Mouse (Mus musculus) intestine, embryonic 16.5 days (tissue): Measurements from ENCODE around the gene Ints3. TPM values are rescaled to one million over a fixed set of nuclear protein-coding genes. Genes with fewer than 3 reads are reported as not detected.
A peak's percentile ranks its signal among the peaks of the same experiment; 100 is the strongest.

Source experiments
- ATAC-seq: fragments of 200-750 bp; cut with Nextera tagmentation; 2 replicates; pipeline ENCODE4 v1.8.0; 2017; ENCODE audit warnings: moderate TSS enrichment, moderate library complexity
- H3K27ac ChIP-seq: fragments of 300-500 bp; sonication (generic); 2 replicates; pipeline ENCODE4 v1.5.1; 2014; ENCODE audit warnings: mild to moderate bottlenecking, low read length
- H3K27me3 ChIP-seq: fragments of 300-500 bp; sonication (generic); replicated peaks from 2 replicates; pipeline ENCODE4 v1.6.1; 2014; ENCODE audit warnings: low read length, control low read depth, mixed read lengths; ENCODE audit not compliant: control insufficient read depth, insufficient read depth
- H3K36me3 ChIP-seq: fragments of 300-500 bp; sonication (generic); 2 replicates; pipeline ENCODE4 v1.6.1; 2014; ENCODE audit warnings: low read length, control low read depth; ENCODE audit not compliant: control insufficient read depth, insufficient read depth
- H3K4me1 ChIP-seq: fragments of 300-500 bp; sonication (generic); 2 replicates; pipeline ENCODE4 v1.6.1; 2014; ENCODE audit warnings: low read length, control low read depth, mixed read lengths; ENCODE audit not compliant: control insufficient read depth, insufficient read depth
- H3K4me2 ChIP-seq: fragments of 300-500 bp; sonication (generic); 2 replicates; pipeline ENCODE4 v1.6.1; 2014; ENCODE audit warnings: low read depth, low read length, control low read depth
- H3K4me3 ChIP-seq: fragments of 300-500 bp; sonication (generic); 2 replicates; pipeline ENCODE4 v1.5.1; 2014; ENCODE audit warnings: mild to moderate bottlenecking, low read length
- H3K9ac ChIP-seq: fragments of 300-500 bp; sonication (generic); 2 replicates; pipeline ENCODE4 v1.6.1; 2014; ENCODE audit warnings: low read depth, low read length
- H3K9me3 ChIP-seq: fragments of 300-500 bp; sonication (generic); 2 replicates; pipeline ENCODE4 v1.6.1; 2016; ENCODE audit warnings: low read length, control low read depth; ENCODE audit not compliant: control insufficient read depth
- WGBS: fragments of 180-500 bp; shearing (Covaris S2); extraction: QIAGEN DNeasy Blood & Tissue Kit; methylation state at CpG from one replicate; pipeline ENCODE4 v1.1.7; 2014; 5-methylcytosine and 5-hydroxymethylcytosine counted together
- polyA plus RNA-seq: library from polyadenylated mRNA; unstranded; fragments of >200 nt; fragmentation: Nextera tagmentation; extraction: Ambion mirVana; gene quantifications from 2 replicates; pipeline ENCODE4 v1.2.1, GENCODE M21; 2015

Ints3 gene
- polyA plus RNA-seq, 1 experiment from 2014 or later: 20.2 TPM

DNA sequence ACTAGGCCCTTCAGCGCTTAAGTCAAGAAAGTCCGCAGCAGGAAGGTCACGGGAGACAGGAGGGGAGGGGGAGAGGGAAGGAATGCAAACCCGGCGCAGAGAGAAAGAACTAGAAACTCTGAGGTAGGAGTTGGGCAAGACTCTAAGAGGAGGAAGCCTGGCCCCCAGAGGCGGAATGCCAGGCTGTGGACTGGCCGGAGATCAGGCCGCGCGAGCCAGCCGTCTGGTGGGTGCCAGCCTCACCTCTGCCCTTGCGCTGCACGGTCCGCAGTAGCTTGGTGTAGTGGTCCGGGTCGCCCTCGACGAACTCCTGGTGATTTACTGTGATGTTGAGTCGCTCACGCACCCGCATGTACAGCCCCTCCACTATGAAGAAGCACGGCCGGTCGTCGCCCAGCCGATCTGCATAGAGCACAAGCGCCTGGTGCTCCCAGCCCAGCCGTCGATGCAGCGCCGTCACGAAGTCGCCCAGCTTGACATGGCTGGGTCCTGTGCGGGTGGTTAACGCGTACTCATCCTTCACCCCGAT, 31.2 kb upstream of the Ints3 start:
- Histone ChIP-seq H3K27ac (no peak overlapping the region), H3K4me1 (peaks cover 13% of the 10 kb centered on the region; the same call in 1 of the 2 replicates), H3K4me3 (peak overlapping the region; percentile 64), H3K9me3 (no peaks in the 10 kb centered on the region), H3K4me2 (peak overlapping the region; percentile 85), H3K27me3 (peaks cover 35% of the 10 kb centered on the region), H3K36me3 (no peaks in the 10 kb centered on the region), H3K9ac (peak overlapping the region; percentile 66)
- ATAC-seq: peak; percentile 15
- WGBS: 17% methylated on average over 37 of the region's 37 CpGs

- Histone ChIP-seq H3K9me3 (no peaks in the 10 kb centered on the region), H3K4me3 (no peak overlapping the region), H3K4me2 (no peak overlapping the region), H3K4me1 (peaks cover 13% of the 10 kb centered on the region; the same call in 1 of the 2 replicates), H3K9ac (no peak overlapping the region; the same call in 1 of the 2 replicates), H3K36me3 (no peaks in the 10 kb centered on the region), H3K27me3 (peaks cover 35% of the 10 kb centered on the region), H3K27ac (no peak overlapping the region)
- ATAC-seq: 0 out of 2 replicates have a peak, but pooled peaks have one; percentile 13
- WGBS: 31% methylated on average over 7 of the region's 7 CpGs
Observed at GRCm38 (mm10) chr3:90462579-90462978, 29.2 kb upstream of the Ints3 start.

DNA sequence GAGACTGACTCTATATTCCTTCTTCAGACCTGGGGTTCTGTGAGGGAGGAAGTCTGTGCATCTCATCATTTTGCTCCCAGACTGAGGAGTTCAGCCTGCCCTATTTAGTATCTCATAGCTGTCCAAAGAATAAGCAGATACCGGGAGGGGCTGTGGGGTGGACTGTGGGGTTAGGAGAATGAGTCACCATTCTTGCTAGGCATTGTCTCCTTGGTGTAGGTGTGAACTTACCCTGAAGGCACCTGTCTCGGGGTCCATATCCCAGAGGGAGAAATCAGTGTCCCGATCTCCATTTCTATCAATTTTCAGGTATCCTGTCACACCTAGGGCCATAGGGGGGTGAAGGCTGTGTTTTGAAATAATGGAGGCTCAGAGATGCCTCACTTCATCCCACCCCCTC, 28.5 kb upstream of the Ints3 start:
- Histone ChIP-seq H3K9me3 (no peaks in the 10 kb centered on the region), H3K4me2 (no peak overlapping the region), H3K27ac (no peak overlapping the region), H3K9ac (no peak overlapping the region), H3K4me3 (no peak overlapping the region), H3K36me3 (no peaks in the 10 kb centered on the region), H3K4me1 (peaks cover 13% of the 10 kb centered on the region; the same call in 1 of the 2 replicates), H3K27me3 (peaks cover 35% of the 10 kb centered on the region)
- ATAC-seq: no peak
- 83% methylated on average over 3 of the region's 3 CpGs for WGBS

GRCm38 (mm10) chr3:90460315-90460714, 26.9 kb upstream of the Ints3 start:
- peaks cover 28% of the 10 kb centered on the region for H3K27me3 ChIP-seq
- H3K9ac ChIP-seq: no peak overlapping the region
- no peak overlapping the region for H3K27ac ChIP-seq
- no peak for ATAC-seq
- H3K4me3 ChIP-seq: no peak overlapping the region
- H3K36me3 ChIP-seq: no peaks in the 10 kb centered on the region
- H3K9me3 ChIP-seq: no peaks in the 10 kb centered on the region
- peaks cover 6% of the 10 kb centered on the region; the same call in 1 of the 2 replicates for H3K4me1 ChIP-seq
- no peak overlapping the region for H3K4me2 ChIP-seq
- WGBS: 76% methylated on average over 5 of the region's 5 CpGs

- Histone ChIP-seq H3K9ac (no peak overlapping the region), H3K4me3 (no peak overlapping the region), H3K36me3 (no peaks in the 10 kb centered on the region), H3K27ac (no peak overlapping the region), H3K4me1 (no peaks in the 10 kb centered on the region), H3K9me3 (no peaks in the 10 kb centered on the region), H3K27me3 (peaks cover 22% of the 10 kb centered on the region), H3K4me2 (no peak overlapping the region)
- ATAC-seq: no peak
- WGBS: 77% methylated on average over 9 of the region's 9 CpGs
Observed at GRCm38 (mm10) chr3:90459727-90460126, 26.3 kb upstream of the Ints3 start.

DNA sequence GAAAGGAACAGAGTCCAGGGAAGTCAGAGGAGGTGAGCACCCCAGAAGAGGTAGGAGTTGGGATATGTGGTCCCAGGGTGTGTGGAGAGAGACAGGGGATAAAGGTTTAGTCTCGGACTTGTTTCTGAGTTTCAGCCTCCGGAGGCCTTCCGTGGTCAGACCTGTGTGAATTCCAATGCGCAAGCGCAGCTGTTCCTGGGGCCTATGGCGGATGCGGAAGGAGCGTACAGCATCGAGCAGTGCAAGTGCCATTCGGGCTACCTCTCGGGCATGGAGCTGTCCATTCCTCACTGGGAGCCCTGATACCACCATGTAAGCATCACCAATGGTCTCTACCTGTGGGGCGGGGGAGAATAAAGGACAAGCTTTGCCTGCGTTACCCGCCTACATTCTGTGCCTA, 21.5 kb upstream of the Ints3 start:
- H3K27ac ChIP-seq: no peak overlapping the region
- no peaks in the 10 kb centered on the region for H3K27me3 ChIP-seq
- no peaks in the 10 kb centered on the region for H3K36me3 ChIP-seq
- no peak for ATAC-seq
- H3K9ac ChIP-seq: no peak overlapping the region
- no peak overlapping the region for H3K4me3 ChIP-seq
- 87% methylated on average over 14 of the region's 14 CpGs for WGBS
- no peaks in the 10 kb centered on the region for H3K9me3 ChIP-seq
- no peaks in the 10 kb centered on the region for H3K4me1 ChIP-seq
- H3K4me2 ChIP-seq: no peak overlapping the region

- Histone ChIP-seq H3K27me3 (no peaks in the 10 kb centered on the region), H3K4me1 (no peaks in the 10 kb centered on the region), H3K4me2 (no peak overlapping the region), H3K9ac (no peak overlapping the region), H3K27ac (no peak overlapping the region), H3K36me3 (no peaks in the 10 kb centered on the region), H3K4me3 (0 out of 2 replicates have a peak overlapping the region, but pooled peaks have one; percentile 5), H3K9me3 (no peaks in the 10 kb centered on the region)
- ATAC-seq: no peak
- WGBS: 39% methylated on average over 10 of the region's 10 CpGs
Observed at GRCm38 (mm10) chr3:90451396-90452095, 18.1 kb upstream of the Ints3 start.

- H3K4me2 ChIP-seq: no peak overlapping the region
- 0 out of 2 replicates have a peak overlapping the region, but pooled peaks have one; percentile 5 for H3K4me3 ChIP-seq
- no peak overlapping the region for H3K27ac ChIP-seq
- no peaks in the 10 kb centered on the region for H3K36me3 ChIP-seq
- no peak for ATAC-seq
- H3K4me1 ChIP-seq: no peaks in the 10 kb centered on the region
- 27% methylated on average over 12 of the region's 12 CpGs for WGBS
- H3K9ac ChIP-seq: no peak overlapping the region
- no peaks in the 10 kb centered on the region for H3K9me3 ChIP-seq
- no peaks in the 10 kb centered on the region for H3K27me3 ChIP-seq
Observed at GRCm38 (mm10) chr3:90450874-90451273, 17.5 kb upstream of the Ints3 start.

DNA sequence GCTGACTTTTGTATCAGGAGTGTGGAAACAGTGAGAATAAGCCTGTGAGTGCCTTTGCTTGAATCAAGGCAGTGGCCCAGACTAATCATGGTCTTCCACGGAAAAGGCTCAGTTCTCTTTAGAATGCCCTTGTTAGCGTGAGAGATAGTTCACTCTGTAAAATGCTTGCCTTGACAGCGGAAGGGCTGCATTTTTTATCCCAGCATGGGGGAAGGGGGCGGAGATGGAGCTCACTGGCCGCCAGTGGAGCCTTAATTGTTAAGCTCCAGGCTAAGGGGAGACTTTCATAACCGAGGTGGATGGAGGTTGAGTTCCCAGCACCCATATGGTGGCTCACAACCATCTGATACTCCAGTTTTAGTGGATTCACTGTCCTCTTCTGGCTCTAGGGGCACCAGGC, 15.2 kb upstream of the Ints3 start:
- Histone ChIP-seq H3K4me1 (no peaks in the 10 kb centered on the region), H3K36me3 (no peaks in the 10 kb centered on the region), H3K4me3 (no peak overlapping the region), H3K9ac (no peak overlapping the region), H3K27me3 (no peaks in the 10 kb centered on the region), H3K4me2 (no peak overlapping the region), H3K27ac (no peak overlapping the region), H3K9me3 (no peaks in the 10 kb centered on the region)
- 62% methylated on average over 6 of the region's 6 CpGs for WGBS
- ATAC-seq: no peak
